Mouse (Mus musculus) forebrain, embryonic 13.5 days (tissue): ENCODE data around the gene Ercc1. TPM values are rescaled to one million over a fixed set of nuclear protein-coding genes. Genes with fewer than 3 reads are reported as not detected.

Experiments used
- ATAC-seq: fragments of 200-750 bp; cut with Nextera tagmentation; 2 replicates; pipeline ENCODE4 v1.8.0; 2017
- H3K27ac ChIP-seq: fragments of 300-500 bp; sonication (generic); 2 replicates; pipeline ENCODE4 v1.5.1; 2015; ENCODE audit warnings: inconsistent platforms, mild to moderate bottlenecking, moderate library complexity
- H3K27me3 ChIP-seq: fragments of 300-500 bp; sonication (generic); 2 replicates; pipeline ENCODE4 v1.6.1; 2015; ENCODE audit warnings: mild to moderate bottlenecking, inconsistent platforms
- H3K36me3 ChIP-seq: fragments of 300-500 bp; sonication (generic); 2 replicates; pipeline ENCODE4 v1.6.1; 2015; ENCODE audit warnings: mild to moderate bottlenecking, inconsistent platforms; ENCODE audit not compliant: poor library complexity, severe bottlenecking
- H3K4me1 ChIP-seq: fragments of 300-500 bp; sonication (generic); 2 replicates; pipeline ENCODE4 v1.6.1; 2015; ENCODE audit warnings: inconsistent platforms
- H3K4me2 ChIP-seq: fragments of 300-500 bp; sonication (generic); 2 replicates; pipeline ENCODE4 v1.6.1; 2015; ENCODE audit warnings: inconsistent platforms, mild to moderate bottlenecking, moderate library complexity
- H3K4me3 ChIP-seq: fragments of 300-500 bp; sonication (generic); 2 replicates; pipeline ENCODE4 v1.5.1; 2015; ENCODE audit warnings: mild to moderate bottlenecking, inconsistent platforms
- H3K9ac ChIP-seq: fragments of 300-500 bp; sonication (generic); 2 replicates; pipeline ENCODE4 v1.6.1; 2015; ENCODE audit warnings: mild to moderate bottlenecking, inconsistent platforms
- H3K9me3 ChIP-seq: fragments of 300-500 bp; sonication (generic); replicated peaks from 2 replicates; pipeline ENCODE4 v1.6.1; 2016; ENCODE audit warnings: inconsistent platforms
- WGBS: fragments of 180-500 bp; shearing (Covaris S2); methylation state at CpG from one replicate; pipeline ENCODE4 v1.1.7; 2015; 5-methylcytosine and 5-hydroxymethylcytosine counted together
- polyA plus RNA-seq: library from polyadenylated mRNA; unstranded; fragments of >200 nt; fragmentation: Nextera tagmentation; extraction: Ambion mirVana; gene quantifications from 2 replicates; pipeline ENCODE4 v1.2.1, GENCODE M21; 2015

The Ercc1 gene
- polyA plus RNA-seq, 1 experiment from 2014 or later, result 96.4 TPM

- Histone ChIP-seq H3K36me3 (peaks cover 5% of the 10 kb centered on the region), H3K4me1 (peaks cover 36% of the 10 kb centered on the region), H3K4me2 (peak overlapping the region; percentile 93), H3K9me3 (no peaks in the 10 kb centered on the region), H3K27me3 (peaks cover 14% of the 10 kb centered on the region), H3K27ac (no peak overlapping the region), H3K9ac (no peak overlapping the region), H3K4me3 (peak overlapping the region; percentile 4; the same call in 1 of the 2 replicates)
- WGBS, result 1% methylated on average over 11 of the region's 11 CpGs
- ATAC-seq, result no peak
Observed at GRCm38 (mm10) chr7:19343210-19343808, 1.3 kb upstream of the Ercc1 start.

- Histone ChIP-seq H3K27ac (peak overlapping the region; percentile 84), H3K9me3 (no peaks in the 10 kb centered on the region), H3K4me1 (peaks cover 36% of the 10 kb centered on the region), H3K9ac (peak overlapping the region; percentile 77), H3K4me2 (peak overlapping the region; percentile 84), H3K4me3 (peak overlapping the region; percentile 70), H3K27me3 (peaks cover 14% of the 10 kb centered on the region), H3K36me3 (peaks cover 22% of the 10 kb centered on the region)
- WGBS, result under 1% methylated on average over 31 of the region's 31 CpGs
- peak; percentile 96 for ATAC-seq
Observed at GRCm38 (mm10) chr7:19344938-19345471, 427 bp downstream of the Ercc1 start.

- 92% methylated on average over 13 of the region's 13 CpGs for WGBS
- H3K27me3 ChIP-seq, result no peaks in the 10 kb centered on the region
- H3K4me2 ChIP-seq, result no peak overlapping the region
- peaks cover 14% of the 10 kb centered on the region for H3K4me1 ChIP-seq
- no peak overlapping the region for H3K4me3 ChIP-seq
- no peak for ATAC-seq
- H3K9me3 ChIP-seq, result no peaks in the 10 kb centered on the region; the same call in 1 of the 2 replicates
- no peak overlapping the region; the same call in 1 of the 2 replicates for H3K9ac ChIP-seq
- H3K27ac ChIP-seq, result no peak overlapping the region
- peaks cover 61% of the 10 kb centered on the region for H3K36me3 ChIP-seq
Observed at GRCm38 (mm10) chr7:19349188-19349915, 4.8 kb downstream of the Ercc1 start.

- Histone ChIP-seq H3K27me3 (no peaks in the 10 kb centered on the region), H3K36me3 (peaks cover 70% of the 10 kb centered on the region)
Observed at GRCm38 (mm10) chr7:19350221-19350620, 5.6 kb downstream of the Ercc1 start.

GRCm38 (mm10) chr7:19354991-19355390 lies 10.4 kb downstream of the Ercc1 start:
- H3K27me3 ChIP-seq, result no peaks in the 10 kb centered on the region
- WGBS, result 85% methylated on average over 5 of the region's 5 CpGs
- no peak for ATAC-seq
- H3K4me1 ChIP-seq, result peaks cover 11% of the 10 kb centered on the region
- no peak overlapping the region for H3K4me2 ChIP-seq
- no peak overlapping the region for H3K27ac ChIP-seq
- no peaks in the 10 kb centered on the region; the same call in 1 of the 2 replicates for H3K9me3 ChIP-seq
- H3K4me3 ChIP-seq, result no peak overlapping the region
- peaks cover 73% of the 10 kb centered on the region for H3K36me3 ChIP-seq
- no peak overlapping the region for H3K9ac ChIP-seq

More at GRCm38 (mm10) chr7:19350221-19350620, 5.6 kb downstream of the Ercc1 start:
- peaks cover 10% of the 10 kb centered on the region for H3K4me1 ChIP-seq
- no peak overlapping the region for H3K4me2 ChIP-seq
- H3K9me3 ChIP-seq, result no peaks in the 10 kb centered on the region; the same call in 1 of the 2 replicates
- no peak for ATAC-seq
- no peak overlapping the region for H3K27ac ChIP-seq
- 93% methylated on average over 8 of the region's 8 CpGs for WGBS
- H3K9ac ChIP-seq, result no peak overlapping the region
- no peak overlapping the region for H3K4me3 ChIP-seq

GRCm38 (mm10) chr7:19356311-19356710 lies 11.7 kb downstream of the Ercc1 start:
- ATAC-seq, result no peak
- WGBS, result 82% methylated on average over 10 of the region's 10 CpGs

GRCm38 (mm10) chr7:19357381-19358375 lies 13.1 kb downstream of the Ercc1 start:
- WGBS, result 91% methylated on average over 25 of the region's 25 CpGs
- Histone ChIP-seq H3K4me1 (peaks cover 34% of the 10 kb centered on the region), H3K4me3 (peak overlapping the region; percentile 64; the same call in 1 of the 2 replicates), H3K36me3 (peaks cover 49% of the 10 kb centered on the region), H3K9me3 (no peaks in the 10 kb centered on the region), H3K27ac (no peak overlapping the region), H3K4me2 (peak overlapping the region; percentile 99), H3K27me3 (no peaks in the 10 kb centered on the region), H3K9ac (peak overlapping the region; percentile 73)
- no peak for ATAC-seq

More at GRCm38 (mm10) chr7:19356311-19356710, 11.7 kb downstream of the Ercc1 start:
- no peak overlapping the region for H3K27ac ChIP-seq
- H3K4me3 ChIP-seq, result no peak overlapping the region
- H3K9me3 ChIP-seq, result no peaks in the 10 kb centered on the region
- no peak overlapping the region for H3K4me2 ChIP-seq
- H3K4me1 ChIP-seq, result peaks cover 22% of the 10 kb centered on the region
- H3K36me3 ChIP-seq, result peaks cover 62% of the 10 kb centered on the region
- H3K27me3 ChIP-seq, result no peaks in the 10 kb centered on the region
- no peak overlapping the region for H3K9ac ChIP-seq

GRCm38 (mm10) chr7:19358634-19359033 lies 14.1 kb downstream of the Ercc1 start:
- peak overlapping the region; percentile 99 for H3K4me2 ChIP-seq
- ATAC-seq, result no peak
- no peak overlapping the region for H3K27ac ChIP-seq
- H3K36me3 ChIP-seq, result peaks cover 39% of the 10 kb centered on the region
- peak overlapping the region; percentile 64 for H3K4me3 ChIP-seq
- H3K9me3 ChIP-seq, result no peaks in the 10 kb centered on the region
- peak overlapping the region; percentile 73 for H3K9ac ChIP-seq
- H3K27me3 ChIP-seq, result no peaks in the 10 kb centered on the region
- 17% methylated on average over 13 of the region's 13 CpGs for WGBS
- peaks cover 34% of the 10 kb centered on the region for H3K4me1 ChIP-seq

- WGBS, result under 1% methylated on average over 30 of the region's 31 CpGs
- H3K9me3 ChIP-seq, result no peaks in the 10 kb centered on the region
- H3K4me2 ChIP-seq, result peak within 1 kb of the TSS; percentile 99
- 0 out of 2 replicates have a peak within 1 kb of the TSS, but pooled peaks have one; percentile 17 for H3K27ac ChIP-seq
- H3K4me1 ChIP-seq, result peaks cover 40% of the 10 kb centered on the region
- H3K9ac ChIP-seq, result peak within 1 kb of the TSS; percentile 73
- ATAC-seq, result peak; percentile 83
- peak within 1 kb of the TSS; percentile 64 for H3K4me3 ChIP-seq
- peaks cover 33% of the 10 kb centered on the region for H3K36me3 ChIP-seq
- H3K27me3 ChIP-seq, result no peaks in the 10 kb centered on the region
Observed at GRCm38 (mm10) chr7:19359299-19359891, 14.8 kb downstream of the Ercc1 start, which contains the start of the genes Cd3eap and Ppp1r13l. TSS of gene Cd3eap (minus strand) at chr7:19359483. TSS of gene Ppp1r13l (plus strand) at chr7:19359749.

- H3K4me2 ChIP-seq, result peak overlapping the region; percentile 99
- ATAC-seq, result peak; percentile 80
- peak overlapping the region; percentile 73 for H3K9ac ChIP-seq
- no peaks in the 10 kb centered on the region for H3K9me3 ChIP-seq
- H3K4me1 ChIP-seq, result peaks cover 40% of the 10 kb centered on the region
- no peaks in the 10 kb centered on the region for H3K27me3 ChIP-seq
- WGBS, result under 1% methylated on average over 45 of the region's 45 CpGs
- H3K36me3 ChIP-seq, result peaks cover 27% of the 10 kb centered on the region
- 0 out of 2 replicates have a peak overlapping the region, but pooled peaks have one; percentile 17 for H3K27ac ChIP-seq
- peak overlapping the region; percentile 64 for H3K4me3 ChIP-seq
Observed at GRCm38 (mm10) chr7:19359892-19360641, 15.5 kb downstream of the Ercc1 start.
